Mouse (Mus musculus) hindbrain, embryonic 12.5 days (tissue): ENCODE measurements around the gene Csrp1. TPM values are rescaled to one million over a fixed set of nuclear protein-coding genes. Genes with fewer than 3 reads are reported as not detected.

Experiments
- ATAC-seq: fragments of 200-750 bp; cut with Nextera tagmentation; 2 replicates; pipeline ENCODE4 v1.8.0; 2017; ENCODE audit warnings: moderate TSS enrichment; ENCODE audit not compliant: low FRiP score
- H3K27ac ChIP-seq: fragments of 300-500 bp; sonication (generic); 2 replicates; pipeline ENCODE4 v1.5.1; 2016; ENCODE audit warnings: mild to moderate bottlenecking
- H3K27me3 ChIP-seq: fragments of 300-500 bp; sonication (generic); 2 replicates; pipeline ENCODE4 v1.6.1; 2016; ENCODE audit warnings: mild to moderate bottlenecking
- H3K36me3 ChIP-seq: fragments of 300-500 bp; sonication (generic); 2 replicates; pipeline ENCODE4 v1.6.1; 2016; ENCODE audit warnings: mild to moderate bottlenecking
- H3K4me1 ChIP-seq: fragments of 300-500 bp; sonication (generic); 2 replicates; pipeline ENCODE4 v1.6.1; 2016
- H3K4me2 ChIP-seq: fragments of 300-500 bp; sonication (generic); replicated peaks from 2 replicates; pipeline ENCODE4 v1.6.1; 2016; ENCODE audit warnings: mild to moderate bottlenecking
- H3K4me3 ChIP-seq: fragments of 300-500 bp; sonication (generic); 2 replicates; pipeline ENCODE4 v1.5.1; 2016; ENCODE audit warnings: mild to moderate bottlenecking
- H3K9ac ChIP-seq: fragments of 300-500 bp; sonication (generic); 2 replicates; pipeline ENCODE4 v1.6.1; 2016; ENCODE audit warnings: mild to moderate bottlenecking, moderate library complexity
- H3K9me3 ChIP-seq: fragments of 300-500 bp; sonication (generic); replicated peaks from 2 replicates; pipeline ENCODE4 v1.6.1; 2016; ENCODE audit warnings: mild to moderate bottlenecking
- WGBS: fragments of 180-500 bp; shearing (Covaris S2); methylation state at CpG from one replicate; pipeline ENCODE4 v1.1.7; 2016; 5-methylcytosine and 5-hydroxymethylcytosine counted together
- polyA plus RNA-seq: library from polyadenylated mRNA; unstranded; fragments of >200 nt; fragmentation: Nextera tagmentation; extraction: Ambion mirVana; gene quantifications from 2 replicates; pipeline ENCODE4 v1.2.1, GENCODE M21; 2016

The Csrp1 gene
- polyA plus RNA-seq, 1 experiment from 2014 or later, result 47.7 TPM

DNA sequence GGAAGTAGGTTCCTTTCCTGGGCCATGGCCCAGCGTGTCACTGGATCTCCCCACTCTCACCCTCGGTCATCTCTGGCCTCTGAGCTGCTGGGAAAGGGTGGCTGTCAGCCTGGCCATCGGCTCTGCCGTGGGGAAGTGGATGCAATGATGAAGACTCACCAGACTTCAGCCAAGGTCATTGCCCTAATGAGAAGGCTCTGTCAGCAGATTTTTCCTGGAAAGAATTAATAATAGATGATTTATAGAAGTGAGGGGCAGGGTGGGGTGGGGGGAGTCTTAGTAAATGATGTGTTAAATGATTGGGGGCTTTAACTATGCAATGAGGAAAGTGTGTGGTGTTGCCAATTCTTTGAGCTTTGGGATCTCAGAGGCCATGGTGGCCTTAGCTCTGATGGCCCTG lies 26.4 kb downstream of the Csrp1 start:
- H3K36me3 ChIP-seq, result 0 out of 2 replicates have a peak, but pooled peaks cover 3% of the 10 kb centered on the region
- H3K4me3 ChIP-seq, result no peak overlapping the region
- no peak overlapping the region for H3K9ac ChIP-seq
- no peak for ATAC-seq
- H3K9me3 ChIP-seq, result no peaks in the 10 kb centered on the region
- peaks cover 5% of the 10 kb centered on the region for H3K4me1 ChIP-seq
- no peak overlapping the region for H3K4me2 ChIP-seq
- WGBS, result 89% methylated on average over 4 of the region's 4 CpGs
- no peak overlapping the region for H3K27ac ChIP-seq
- H3K27me3 ChIP-seq, result no peaks in the 10 kb centered on the region

DNA sequence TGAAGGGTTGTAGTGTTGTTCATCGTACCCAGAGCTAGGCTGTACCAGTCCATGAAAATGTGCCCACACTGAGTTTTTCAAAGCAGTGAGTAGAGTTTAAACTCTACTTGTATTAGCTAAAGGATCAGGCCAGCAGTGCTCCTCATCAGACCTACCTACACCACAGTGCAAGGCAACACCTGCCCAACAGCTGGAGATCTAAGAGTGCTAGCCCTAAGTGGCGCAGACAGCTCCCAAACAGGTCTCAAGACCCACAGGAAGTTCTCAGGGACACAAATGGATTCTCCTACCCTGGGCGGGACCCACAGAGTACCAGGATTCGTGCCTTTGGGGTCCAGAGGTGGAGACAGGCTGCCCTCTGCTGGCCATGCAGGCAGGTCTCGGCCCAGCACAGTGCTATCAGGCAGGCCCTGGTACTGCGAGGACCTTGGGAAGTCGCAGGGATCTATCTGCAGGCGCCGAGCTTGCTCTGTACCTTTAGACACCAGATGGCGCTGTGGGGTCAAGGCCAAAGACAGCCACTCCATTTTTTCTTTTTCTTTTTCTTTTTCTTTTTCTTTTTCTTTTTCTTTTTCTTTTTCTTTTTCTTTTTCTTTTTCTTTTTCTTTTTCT lies 33.0 kb downstream of the Csrp1 start:
- Histone ChIP-seq H3K27ac (no peak overlapping the region), H3K9ac (no peak overlapping the region), H3K4me3 (no peak overlapping the region), H3K4me1 (no peaks in the 10 kb centered on the region), H3K4me2 (no peak overlapping the region), H3K36me3 (no peaks in the 10 kb centered on the region), H3K27me3 (no peaks in the 10 kb centered on the region), H3K9me3 (no peaks in the 10 kb centered on the region)
- 10% methylated on average over 10 of the region's 10 CpGs for WGBS
- ATAC-seq, result peak; percentile 98

DNA sequence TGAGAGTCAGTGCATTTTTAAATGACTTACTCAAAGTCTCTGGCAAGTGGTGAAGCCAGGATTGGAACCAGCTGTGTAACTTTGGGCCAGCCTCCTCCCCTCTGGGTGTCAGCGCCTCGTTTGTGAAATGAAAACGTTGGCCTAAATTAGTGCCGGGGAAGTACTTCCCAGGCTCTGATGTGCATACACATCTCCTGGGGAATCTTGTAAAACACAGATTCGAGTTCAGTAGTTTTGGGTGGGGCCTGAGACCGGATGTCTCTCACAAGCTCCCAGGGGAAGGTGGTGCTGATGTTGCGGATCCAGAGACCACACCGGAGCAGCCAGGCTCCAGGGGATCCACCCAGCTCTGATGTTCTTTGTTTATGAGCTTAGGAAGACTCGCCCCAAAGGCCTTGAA lies 35.4 kb downstream of the Csrp1 start:
- no peak overlapping the region for H3K4me2 ChIP-seq
- no peaks in the 10 kb centered on the region for H3K27me3 ChIP-seq
- no peak overlapping the region for H3K27ac ChIP-seq
- H3K4me1 ChIP-seq, result no peaks in the 10 kb centered on the region
- H3K9me3 ChIP-seq, result no peaks in the 10 kb centered on the region
- WGBS, result 62% methylated on average over 9 of the region's 9 CpGs
- H3K4me3 ChIP-seq, result no peak overlapping the region
- ATAC-seq, result no peak
- no peak overlapping the region for H3K9ac ChIP-seq
- no peaks in the 10 kb centered on the region for H3K36me3 ChIP-seq

DNA sequence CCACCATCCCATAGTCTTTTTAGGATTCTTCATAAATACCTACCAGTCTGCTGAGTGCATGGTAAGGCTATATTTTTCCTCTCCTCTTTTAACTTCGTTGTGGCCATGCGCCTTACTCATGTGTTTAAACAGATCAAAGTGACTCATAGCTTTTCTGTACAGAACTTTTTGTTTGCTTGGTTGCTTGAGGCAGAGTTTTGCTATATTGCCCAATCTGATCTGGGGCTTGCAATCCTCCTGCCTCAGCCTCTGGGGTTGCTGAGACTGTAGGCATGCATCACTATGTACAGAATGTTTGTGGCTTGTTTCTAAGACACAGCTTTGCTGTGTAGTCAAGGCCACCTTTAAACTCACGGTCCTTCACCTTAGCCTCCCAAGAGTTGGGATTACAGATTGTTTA lies 36.1 kb downstream of the Csrp1 start:
- Histone ChIP-seq H3K27ac (no peak overlapping the region), H3K36me3 (no peaks in the 10 kb centered on the region), H3K27me3 (no peaks in the 10 kb centered on the region), H3K9ac (no peak overlapping the region), H3K4me3 (no peak overlapping the region), H3K4me2 (no peak overlapping the region), H3K9me3 (no peaks in the 10 kb centered on the region), H3K4me1 (no peaks in the 10 kb centered on the region)
- WGBS, result 87% methylated on average over 3 of the region's 3 CpGs
- no peak for ATAC-seq

DNA sequence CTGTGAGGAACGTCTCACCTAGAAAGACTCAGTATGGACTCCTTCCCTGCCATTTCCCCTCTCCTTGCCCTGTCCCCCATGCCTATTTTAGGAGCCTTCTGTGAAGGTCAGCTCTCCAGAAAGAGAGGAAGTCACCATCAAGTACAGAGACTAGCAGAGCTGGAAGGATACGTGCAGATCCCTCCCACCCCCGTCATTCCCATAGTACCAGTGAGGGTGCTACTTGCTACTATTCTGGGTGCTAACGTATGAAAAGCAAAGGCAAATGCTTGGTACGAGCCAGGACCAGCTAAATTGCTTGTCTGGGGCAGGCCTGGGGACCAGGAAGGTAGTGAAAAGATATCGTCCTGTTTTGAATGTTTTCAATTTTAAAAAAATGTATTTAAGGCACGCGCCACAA lies 37.4 kb downstream of the Csrp1 start:
- H3K9ac ChIP-seq, result no peak overlapping the region

DNA sequence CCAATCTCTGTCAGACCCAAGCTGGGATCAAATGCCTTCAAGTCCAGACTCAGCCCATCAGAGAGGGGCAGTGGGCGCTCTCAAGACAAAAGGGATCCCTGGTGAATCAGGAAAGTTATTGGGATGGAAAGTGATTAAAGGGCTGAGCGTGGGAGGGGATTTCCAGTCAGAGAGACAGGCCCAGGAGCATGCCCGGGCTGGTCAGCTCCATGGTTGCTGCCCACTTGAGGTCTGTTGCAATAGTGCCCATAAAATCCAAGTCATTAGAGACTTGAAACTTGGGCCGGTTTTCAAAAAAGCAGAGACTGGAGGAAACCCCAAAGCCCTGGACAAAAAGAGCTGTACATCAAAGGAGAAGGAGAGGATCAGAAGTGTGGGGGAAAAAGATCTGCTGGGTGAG lies 39.8 kb downstream of the Csrp1 start:
- Histone ChIP-seq H3K4me2 (no peak overlapping the region), H3K4me3 (no peak overlapping the region), H3K36me3 (no peaks in the 10 kb centered on the region), H3K9me3 (no peaks in the 10 kb centered on the region), H3K27me3 (peaks cover 7% of the 10 kb centered on the region; the same call in 1 of the 2 replicates), H3K4me1 (no peaks in the 10 kb centered on the region), H3K27ac (no peak overlapping the region), H3K9ac (no peak overlapping the region)
- ATAC-seq, result no peak
- 57% methylated on average over 4 of the region's 4 CpGs for WGBS

More for the DNA sequence above, 37.4 kb downstream of the Csrp1 start:
- WGBS, result 77% methylated on average over 8 of the region's 8 CpGs
- Histone ChIP-seq H3K27me3 (no peaks in the 10 kb centered on the region), H3K4me1 (no peaks in the 10 kb centered on the region), H3K9me3 (no peaks in the 10 kb centered on the region), H3K4me2 (no peak overlapping the region), H3K4me3 (no peak overlapping the region), H3K27ac (no peak overlapping the region), H3K36me3 (no peaks in the 10 kb centered on the region)
- no peak for ATAC-seq

DNA sequence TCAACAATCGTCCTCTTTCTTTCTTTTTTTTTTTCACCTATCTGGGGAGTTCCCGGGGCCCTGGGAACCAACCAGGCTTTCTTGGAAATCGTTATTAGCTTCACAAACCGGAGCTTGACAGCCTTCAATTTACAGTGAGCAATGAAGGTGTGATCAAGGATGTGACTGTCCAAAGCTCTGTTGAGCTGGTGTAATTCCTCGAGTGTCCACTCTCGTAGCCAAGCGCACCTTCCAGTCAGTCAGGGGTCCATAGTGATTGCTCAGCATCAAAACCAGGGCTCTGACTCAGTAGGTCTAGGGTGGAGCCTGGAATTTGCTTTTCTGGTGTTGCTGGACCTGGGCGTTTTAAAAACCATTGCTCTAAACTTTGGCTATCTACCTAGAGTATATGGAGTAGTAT lies 40.4 kb downstream of the Csrp1 start:
- no peak overlapping the region for H3K27ac ChIP-seq
- 74% methylated on average over 8 of the region's 8 CpGs for WGBS
- no peak for ATAC-seq
- H3K9ac ChIP-seq, result no peak overlapping the region
- no peaks in the 10 kb centered on the region for H3K9me3 ChIP-seq
- peaks cover 8% of the 10 kb centered on the region; the same call in 1 of the 2 replicates for H3K27me3 ChIP-seq
- H3K4me3 ChIP-seq, result no peak overlapping the region
- no peaks in the 10 kb centered on the region for H3K36me3 ChIP-seq
- H3K4me2 ChIP-seq, result no peak overlapping the region
- no peaks in the 10 kb centered on the region for H3K4me1 ChIP-seq

DNA sequence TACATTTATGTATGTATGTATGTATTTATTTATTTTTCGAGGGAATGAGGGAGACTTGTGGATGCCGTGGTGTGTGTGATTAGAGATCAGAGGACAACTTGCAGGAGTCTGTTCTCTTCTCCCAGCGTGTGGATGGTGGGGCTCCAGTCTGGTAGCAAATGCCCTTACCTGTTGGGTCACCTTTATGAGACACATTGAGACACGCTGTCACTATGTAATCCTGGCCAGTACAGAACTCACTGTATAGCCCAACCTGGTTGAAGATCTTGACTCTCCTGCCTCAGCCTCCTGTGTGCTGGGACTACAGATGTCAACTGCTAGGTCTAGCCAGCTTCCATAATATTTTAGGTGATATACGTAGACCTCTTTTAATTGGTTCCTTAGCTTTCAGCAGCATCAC lies 41.9 kb downstream of the Csrp1 start:
- H3K4me1 ChIP-seq, result peaks cover 11% of the 10 kb centered on the region
- no peak overlapping the region for H3K9ac ChIP-seq
- no peaks in the 10 kb centered on the region for H3K9me3 ChIP-seq
- no peak overlapping the region for H3K4me2 ChIP-seq
- H3K27me3 ChIP-seq, result peaks cover 8% of the 10 kb centered on the region; the same call in 1 of the 2 replicates
- no peak overlapping the region for H3K4me3 ChIP-seq
- no peak for ATAC-seq
- no peaks in the 10 kb centered on the region for H3K36me3 ChIP-seq
- no peak overlapping the region for H3K27ac ChIP-seq
- WGBS, result 92% methylated on average over 5 of the region's 5 CpGs

DNA sequence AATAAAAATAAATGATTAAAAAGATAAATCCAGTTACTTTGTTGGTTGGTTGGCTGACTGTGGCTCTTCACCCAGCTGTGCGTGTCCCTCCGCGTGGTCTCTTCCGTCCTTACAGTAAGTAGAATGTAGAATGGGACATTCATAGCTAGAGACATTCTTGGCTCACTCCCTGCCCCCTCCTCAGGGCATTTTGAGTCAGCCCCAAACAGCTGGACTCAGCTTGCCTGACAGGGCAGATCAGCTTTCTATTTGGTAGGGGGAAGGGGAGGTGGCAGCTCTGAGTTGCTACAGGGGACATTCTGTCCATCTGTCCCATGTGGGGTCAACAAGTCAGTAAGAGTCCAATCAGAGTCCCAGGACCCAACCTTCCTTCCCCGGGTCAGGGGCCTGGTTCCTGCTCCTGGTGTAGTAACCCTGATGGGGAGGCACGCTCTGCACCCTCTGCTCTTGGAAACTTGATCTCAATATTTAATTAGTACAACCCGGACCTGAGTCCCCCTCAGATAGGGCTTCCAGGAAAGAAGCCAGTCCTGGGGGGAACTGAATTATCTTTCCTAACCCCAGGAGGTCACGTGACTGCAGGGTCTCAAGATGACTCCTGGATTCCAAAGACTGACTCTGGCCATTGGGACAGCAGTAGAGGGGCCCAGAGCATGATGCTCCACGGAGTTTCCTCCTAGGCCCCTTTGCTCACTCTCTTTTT lies 43.8 kb downstream of the Csrp1 start:
- Histone ChIP-seq H3K27ac (no peak overlapping the region), H3K4me2 (no peak overlapping the region), H3K36me3 (no peaks in the 10 kb centered on the region; the same call in 1 of the 2 replicates), H3K9ac (no peak overlapping the region), H3K4me1 (peaks cover 22% of the 10 kb centered on the region), H3K27me3 (peaks cover 14% of the 10 kb centered on the region; the same call in 1 of the 2 replicates), H3K9me3 (no peaks in the 10 kb centered on the region), H3K4me3 (no peak overlapping the region)
- WGBS, result 75% methylated on average over 9 of the region's 9 CpGs
- no peak for ATAC-seq

DNA sequence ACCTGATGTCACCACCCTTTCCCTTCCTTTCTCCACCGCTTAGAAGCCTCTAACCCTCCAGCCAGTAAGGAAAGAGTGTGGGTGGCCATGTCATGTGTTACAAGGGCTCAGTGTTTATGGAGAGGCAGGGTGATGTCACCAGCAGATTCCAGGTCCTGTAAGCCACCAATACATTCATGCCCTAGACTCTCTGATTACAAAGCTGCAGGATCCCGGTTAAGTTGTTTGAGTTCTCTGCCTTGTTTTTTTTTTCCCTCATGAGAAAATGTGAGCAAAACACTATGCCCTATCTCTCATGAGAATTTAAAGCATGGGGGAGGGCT lies 44.3 kb downstream of the Csrp1 start:
- no peak for ATAC-seq
- 79% methylated on average over 2 of the region's 2 CpGs for WGBS
- no peaks in the 10 kb centered on the region for H3K9me3 ChIP-seq
- H3K4me1 ChIP-seq, result peaks cover 22% of the 10 kb centered on the region
- H3K4me3 ChIP-seq, result no peak overlapping the region
- H3K27ac ChIP-seq, result no peak overlapping the region
- H3K27me3 ChIP-seq, result peaks cover 19% of the 10 kb centered on the region; the same call in 1 of the 2 replicates
- H3K4me2 ChIP-seq, result no peak overlapping the region
- no peak overlapping the region for H3K9ac ChIP-seq
- no peaks in the 10 kb centered on the region; the same call in 1 of the 2 replicates for H3K36me3 ChIP-seq

DNA sequence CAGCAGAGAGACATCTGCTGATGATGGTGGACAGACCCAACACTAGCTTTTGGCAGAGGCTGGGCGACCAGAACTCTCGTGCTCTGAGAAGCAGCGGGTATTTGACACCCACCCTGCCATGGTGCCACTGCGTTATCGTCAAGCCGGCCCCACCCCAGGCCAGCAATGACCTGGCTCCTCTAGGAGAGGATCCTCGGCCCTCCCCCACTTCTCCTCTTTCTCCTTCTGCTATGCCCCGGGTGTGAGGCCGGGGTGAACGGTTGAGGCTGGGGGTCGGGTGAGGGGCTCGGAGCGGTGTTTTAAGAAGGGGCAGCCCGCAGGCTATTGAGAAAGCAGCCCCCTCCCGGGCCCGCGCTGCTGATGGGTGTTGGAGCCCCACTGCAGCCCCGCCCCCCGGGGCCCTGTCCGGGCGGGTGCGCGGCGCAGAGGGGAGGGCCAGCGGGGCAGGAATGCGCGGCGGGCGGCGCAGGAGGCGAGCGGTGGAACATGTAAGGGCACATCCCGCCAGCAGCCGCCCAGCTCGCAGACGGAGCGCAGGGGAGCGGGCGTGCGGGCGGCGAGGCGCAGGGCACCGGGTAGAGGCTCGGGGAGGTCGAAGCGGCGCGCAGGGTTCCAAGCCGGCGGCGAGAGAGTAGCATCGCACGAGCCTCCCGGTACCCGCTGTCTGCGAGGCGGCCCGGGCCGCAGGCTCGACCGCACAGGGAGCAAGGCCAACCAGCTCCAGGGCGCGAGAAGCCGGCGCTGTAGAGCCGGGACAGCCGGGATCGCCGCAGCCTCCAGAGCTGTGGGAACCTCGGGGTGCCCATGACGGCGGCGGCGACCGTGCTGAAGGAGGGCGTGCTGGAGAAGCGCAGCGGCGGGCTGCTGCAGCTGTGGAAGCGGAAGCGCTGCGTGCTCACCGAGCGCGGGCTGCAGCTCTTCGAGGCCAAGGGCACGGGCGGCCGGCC lies 46.1 kb downstream of the Csrp1 start, which contains the start of gene Phlda3:
Phlda3 (plus strand) TSS at position 475 of the 947 bp plus-strand sequence.
- Histone ChIP-seq H3K4me1 (peaks cover 24% of the 10 kb centered on the region), H3K9me3 (no peaks in the 10 kb centered on the region), H3K36me3 (peaks cover 2% of the 10 kb centered on the region; the same call in 1 of the 2 replicates), H3K27ac (peak within 1 kb of the TSS; percentile 75), H3K9ac (peak within 1 kb of the TSS; percentile 83), H3K27me3 (peaks cover 20% of the 10 kb centered on the region; the same call in 1 of the 2 replicates), H3K4me2 (peak within 1 kb of the TSS; percentile 93), H3K4me3 (peak within 1 kb of the TSS; percentile 66)
- peak; percentile 85 for ATAC-seq
- under 1% methylated on average over 88 of the region's 90 CpGs for WGBS
